Mouse (Mus musculus) c-Kit-positive CD71-negative TER-119-negative erythroid progenitor cells, embryonic 14.5 days (primary cell): ENCODE data around the gene Tenm4.

Source experiments
- DNase-seq: peaks from one replicate; pipeline ENCODE4 v3.0.0-alpha.2; 2013; ENCODE audit warnings: low read depth

Gene Tenm4

GRCm38 (mm10) chr7:96341479-96341878 is 170.4 kb downstream of the Tenm4 start:
- no peak for DNase-seq

- DNase-seq: no peak
Observed at GRCm38 (mm10) chr7:96342996-96343395, 171.9 kb downstream of the Tenm4 start.

DNA sequence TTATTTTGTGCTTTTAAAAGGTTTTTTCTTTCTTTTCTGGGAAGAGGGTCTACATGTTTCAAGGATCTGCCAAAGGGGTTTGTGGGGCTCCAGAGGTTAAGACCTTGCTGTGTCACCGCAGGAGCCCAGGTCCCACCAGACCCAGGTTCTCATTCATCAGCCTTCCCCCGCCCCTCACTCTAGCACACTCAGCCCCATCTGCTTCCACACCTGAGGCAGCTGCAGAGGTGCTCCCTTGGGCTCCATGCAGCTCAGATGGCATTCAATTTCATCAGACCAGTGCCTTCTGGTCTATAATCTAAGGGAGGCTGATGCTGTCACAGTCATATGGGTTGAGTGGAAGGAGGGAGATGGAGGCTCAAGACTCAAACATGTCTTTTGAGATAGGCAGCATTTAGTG is 172.6 kb downstream of the Tenm4 start:
- DNase-seq: no peak

- no peak for DNase-seq
Observed at GRCm38 (mm10) chr7:96352671-96353070, 181.6 kb downstream of the Tenm4 start.

DNA sequence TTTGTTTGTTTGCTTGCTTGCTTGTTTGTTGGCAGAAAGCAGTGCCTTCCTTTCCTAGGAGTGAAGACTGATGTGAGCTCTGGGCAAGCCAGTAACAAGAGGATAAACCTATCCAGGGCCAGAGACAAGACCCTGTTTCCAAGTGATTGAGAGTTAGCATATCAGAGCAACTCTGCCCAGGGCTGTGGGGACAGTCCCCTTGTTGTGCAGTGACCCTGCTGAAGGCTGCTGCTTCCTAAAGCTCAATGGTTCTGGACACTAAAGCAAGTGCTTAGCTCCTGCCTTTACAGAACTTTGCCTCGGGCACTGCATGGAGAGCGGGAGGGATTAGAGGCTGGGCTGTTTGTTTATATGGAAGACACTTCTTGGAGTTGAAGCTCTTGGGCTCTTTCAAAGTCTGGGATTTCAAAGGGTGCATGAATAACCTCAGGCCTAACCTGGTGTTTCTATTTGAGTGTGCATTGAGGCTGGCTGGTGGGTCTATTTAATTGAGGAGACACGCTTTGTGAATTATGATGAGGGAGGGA is 185.3 kb downstream of the Tenm4 start:
- no peak for DNase-seq

- DNase-seq: no peak
Observed at GRCm38 (mm10) chr7:96357550-96357949, 186.5 kb downstream of the Tenm4 start.

- no peak for DNase-seq
Observed at GRCm38 (mm10) chr7:96363311-96363710, 192.3 kb downstream of the Tenm4 start.

GRCm38 (mm10) chr7:96369947-96370346 is 198.9 kb downstream of the Tenm4 start:
- DNase-seq: no peak

DNA sequence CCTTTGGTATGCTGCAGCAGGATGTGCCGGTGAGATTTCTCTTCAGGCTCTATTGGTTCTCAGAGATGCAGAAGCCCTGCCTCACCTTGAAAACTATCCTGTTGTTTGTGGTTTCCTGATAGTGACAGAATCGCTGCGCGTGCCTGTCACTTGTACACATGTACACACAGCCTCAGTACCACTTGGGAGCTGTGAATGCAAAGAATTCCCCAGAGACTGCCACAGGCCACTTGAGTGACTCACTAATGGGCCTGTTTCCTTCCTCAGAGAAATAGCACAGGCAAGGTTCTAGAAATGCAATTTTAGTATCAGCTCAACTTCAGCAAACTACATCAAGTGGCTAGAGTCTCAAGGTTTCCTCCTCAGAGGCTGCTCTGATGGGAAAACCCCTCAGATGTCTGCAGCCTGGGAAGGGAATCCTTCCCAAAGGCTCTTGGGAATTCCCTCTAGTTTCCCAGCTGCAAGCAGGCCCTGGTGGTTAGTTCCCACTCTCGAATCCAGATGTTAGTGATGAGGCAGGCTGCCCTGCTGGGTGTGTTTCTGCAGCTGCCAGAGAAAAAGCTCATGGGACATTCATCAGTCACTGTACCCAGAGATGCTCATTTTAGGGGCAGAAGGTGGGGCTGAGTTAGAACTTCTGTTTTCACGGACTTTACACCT is 203.1 kb downstream of the Tenm4 start:
- DNase-seq: no peak

DNA sequence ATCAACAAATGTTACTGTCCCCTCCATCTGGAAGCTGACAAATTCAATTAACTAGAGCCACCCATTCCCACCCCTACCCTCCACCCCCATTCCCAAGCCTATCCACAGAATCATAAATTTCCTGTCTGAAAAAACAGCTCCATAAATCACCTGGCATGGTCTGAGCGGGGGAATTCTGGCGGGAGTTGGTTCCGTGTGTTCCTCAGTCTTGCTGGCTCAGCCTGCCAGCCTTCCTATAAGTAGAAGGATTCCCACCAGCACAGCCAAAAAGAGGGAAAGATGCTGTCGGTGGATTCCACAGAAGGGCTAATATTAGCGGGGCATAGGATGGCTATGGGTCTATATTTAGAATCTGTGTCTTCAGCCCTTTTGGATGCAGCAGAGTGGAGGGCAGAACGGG is 204.5 kb downstream of the Tenm4 start:
- DNase-seq: no peak

GRCm38 (mm10) chr7:96383686-96384528 is 212.9 kb downstream of the Tenm4 start:
- DNase-seq: no peak

DNA sequence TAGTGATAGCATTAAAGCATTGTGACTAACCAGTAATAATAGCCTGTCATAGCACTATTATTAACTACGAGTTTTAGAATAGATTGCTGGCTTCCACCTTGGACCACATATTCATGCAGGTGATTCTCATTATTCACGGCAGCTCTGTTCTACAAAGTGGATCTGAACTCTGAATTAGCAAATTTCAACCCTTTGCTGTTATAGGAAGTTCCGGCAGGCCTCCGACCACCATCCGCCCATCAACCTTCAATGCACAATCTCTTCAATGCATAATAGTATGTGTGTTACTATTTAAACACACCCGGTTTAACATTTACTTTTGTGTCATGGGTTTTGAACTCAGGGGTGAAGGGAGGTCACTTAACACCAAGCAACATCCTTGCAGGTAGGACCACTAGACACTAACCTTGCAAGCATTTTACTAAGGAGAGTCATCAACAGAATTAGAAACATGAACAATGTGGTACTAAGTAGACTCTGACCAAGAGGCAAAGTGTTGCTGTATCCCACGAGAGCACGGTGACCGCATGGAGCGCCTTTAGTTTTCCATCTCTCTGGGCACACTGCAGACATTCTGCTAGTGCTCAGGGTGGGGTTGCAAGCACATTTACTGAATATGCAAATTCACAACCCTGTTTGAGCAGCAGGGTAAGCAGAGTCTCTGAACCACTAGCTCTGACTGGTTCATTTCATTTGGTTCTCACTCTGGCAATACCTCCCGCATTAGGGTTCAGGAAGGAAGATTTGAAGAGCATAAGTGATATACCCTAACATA is 213.9 kb downstream of the Tenm4 start:
- DNase-seq: no peak

DNA sequence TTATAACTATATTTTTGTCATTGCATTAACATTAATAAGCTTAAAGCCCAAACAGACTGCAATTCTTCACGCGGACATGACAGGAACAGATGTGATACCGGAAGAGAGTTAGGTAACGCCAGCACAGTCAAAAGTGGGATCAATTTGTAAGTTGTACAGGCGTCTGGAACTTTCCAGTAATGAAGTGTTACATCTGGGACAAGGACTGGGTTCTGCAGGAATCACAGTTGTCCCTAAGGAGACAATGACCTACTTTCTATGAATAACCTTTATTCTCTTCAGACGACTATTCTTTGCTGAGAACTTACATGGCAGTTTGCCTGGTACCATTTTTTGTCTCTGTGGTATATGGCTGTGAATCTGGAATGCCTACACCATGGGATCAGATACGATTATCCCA is 214.8 kb downstream of the Tenm4 start:
- no peak for DNase-seq

- DNase-seq: no peak
Observed at GRCm38 (mm10) chr7:96390034-96390670, 219.1 kb downstream of the Tenm4 start.

- no peak for DNase-seq
Observed at GRCm38 (mm10) chr7:96390894-96391293, 219.8 kb downstream of the Tenm4 start.

DNA sequence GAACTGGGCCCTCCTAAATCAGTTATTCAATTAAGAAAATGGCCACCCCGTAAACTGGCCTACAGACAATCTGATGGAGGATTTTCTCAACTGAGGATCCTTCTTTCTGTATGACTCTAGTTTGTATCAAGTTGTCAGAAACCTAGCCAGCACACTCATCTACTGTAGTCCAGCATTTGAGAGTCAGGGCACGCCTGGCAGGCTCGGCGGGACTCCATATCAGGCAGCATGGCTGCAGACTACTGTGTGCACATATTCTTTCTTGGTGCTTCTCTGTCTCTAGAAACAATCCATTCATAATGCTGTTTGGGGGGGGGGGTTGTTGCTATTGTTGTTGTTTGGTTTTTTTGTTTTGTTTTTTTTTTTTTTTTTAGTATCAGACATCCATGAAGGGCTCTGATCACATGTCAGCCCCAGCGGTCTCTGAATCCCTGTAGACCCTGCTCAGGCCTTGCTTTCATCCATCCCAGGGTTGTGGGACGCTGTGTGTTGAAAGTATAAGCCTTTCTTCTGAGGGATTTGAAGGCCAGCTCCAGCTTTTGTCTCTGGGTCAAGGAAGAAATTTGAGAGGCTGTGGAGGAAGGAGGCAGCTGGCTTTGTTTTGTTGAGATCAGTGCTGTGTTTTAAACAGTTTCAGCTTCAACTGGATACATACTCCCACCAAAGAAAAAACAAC is 220.9 kb downstream of the Tenm4 start:
- no peak for DNase-seq

- DNase-seq: no peak
Observed at GRCm38 (mm10) chr7:96392600-96392999, 221.6 kb downstream of the Tenm4 start.

DNA sequence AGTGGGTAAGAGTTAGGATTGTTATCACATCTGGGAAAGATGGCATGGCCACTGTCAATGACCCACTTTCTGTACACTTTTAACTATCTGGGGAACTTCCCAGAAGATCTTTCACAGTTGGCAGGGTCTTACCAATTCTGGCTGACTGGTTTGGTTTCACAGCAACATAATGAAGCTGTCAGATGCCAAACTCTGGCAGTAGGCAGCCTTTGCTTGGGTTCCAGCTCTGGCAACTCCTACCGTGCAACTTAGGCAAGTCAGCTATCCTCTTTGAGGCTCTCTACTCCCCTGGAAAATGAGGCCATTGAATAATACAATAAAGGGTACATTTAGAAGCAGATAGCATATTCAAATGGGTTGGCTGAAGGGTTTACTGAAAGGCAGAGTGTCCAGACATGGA is 226.9 kb downstream of the Tenm4 start:
- DNase-seq: no peak

GRCm38 (mm10) chr7:96400411-96400810 is 229.4 kb downstream of the Tenm4 start:
- no peak for DNase-seq

- no peak for DNase-seq
Observed at GRCm38 (mm10) chr7:96406630-96407214, 235.7 kb downstream of the Tenm4 start.
